Mouse (Mus musculus) erythroblast, adult 5-6 weeks (primary cell): ENCODE data around the gene Wls. TPM values are rescaled to one million over a fixed set of nuclear protein-coding genes. Genes with fewer than 3 reads are reported as not detected.

Source experiments
- ATAC-seq: replicated peaks from 2 replicates; pipeline ENCODE4 v1.8.0; 2016; ENCODE audit warnings: moderate number of reproducible peaks, mild to moderate bottlenecking, moderate TSS enrichment, inconsistent platforms; ENCODE audit not compliant: poor library complexity, low FRiP score, severe bottlenecking
- total RNA-seq, 2 experiments: library from RNA; stranded (forward) in 1 of 2; stranded (reverse) in 1 of 2; fragments of 150-400 nt in 1 of 2; fragments of 200-764, 138-1000 nt in 1 of 2; gene quantifications; 2 replicates each; pipeline versions ENCODE4 v1.2.3 to v1.2.4; 2015 to 2017; ENCODE audit warnings: low replicate concordance in 2 of 2

The Wls gene
- total RNA-seq, 2 experiments from 2014 or later, result 11.9 to 16.5 TPM

DNA sequence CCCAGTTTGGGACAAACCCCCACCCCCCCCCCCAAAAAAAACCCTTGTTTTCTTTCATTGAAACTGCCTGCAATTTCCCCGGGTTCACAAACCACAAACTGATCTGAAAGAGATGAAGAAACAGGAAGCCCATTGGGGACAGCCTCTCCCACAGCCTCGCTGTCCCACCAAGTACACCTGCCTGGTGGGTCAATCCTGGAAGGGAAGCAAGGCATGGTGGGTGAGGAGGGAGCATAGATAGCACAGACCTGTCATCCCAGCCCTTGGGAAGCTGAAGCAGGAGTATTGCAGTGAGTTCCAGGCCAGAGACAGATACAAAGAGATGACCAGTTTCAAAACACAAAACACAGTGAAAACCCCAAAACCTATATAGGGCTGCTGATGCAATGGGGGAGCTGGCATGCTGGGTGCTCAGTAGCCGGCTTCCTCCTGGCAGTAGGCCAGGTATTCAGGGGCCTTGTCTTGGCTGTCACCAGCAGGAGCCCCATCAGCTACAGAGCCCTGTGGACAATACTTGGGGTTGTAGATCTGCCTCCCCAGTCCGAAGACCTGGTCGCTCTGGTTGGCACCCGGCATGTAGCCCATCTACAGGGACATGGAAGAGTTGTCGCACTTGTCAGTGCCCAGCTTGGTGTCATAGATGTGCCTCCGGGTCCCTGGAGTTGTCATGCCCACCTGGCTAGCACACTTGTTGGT is 51.7 kb downstream of the Wls start:
- no peak for ATAC-seq

DNA sequence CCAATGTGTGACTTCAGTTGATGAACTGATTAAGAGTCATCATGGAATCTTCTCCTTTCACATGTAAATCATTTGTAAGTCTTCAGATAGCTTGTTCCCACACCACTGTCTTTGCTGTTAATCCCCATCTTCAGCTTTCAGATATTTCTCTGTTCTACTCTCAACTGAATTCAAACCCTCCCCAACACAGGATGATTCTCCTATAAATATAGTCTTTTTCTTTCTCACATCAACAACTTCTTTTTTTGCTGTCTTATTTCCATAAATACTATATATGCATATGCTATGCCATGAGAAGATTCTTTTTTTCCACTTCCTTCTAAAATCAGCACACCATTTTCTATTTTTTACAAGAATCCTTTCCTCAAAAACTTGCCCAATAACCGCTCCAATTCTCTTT is 67.9 kb downstream of the Wls start:
- no peak for ATAC-seq

DNA sequence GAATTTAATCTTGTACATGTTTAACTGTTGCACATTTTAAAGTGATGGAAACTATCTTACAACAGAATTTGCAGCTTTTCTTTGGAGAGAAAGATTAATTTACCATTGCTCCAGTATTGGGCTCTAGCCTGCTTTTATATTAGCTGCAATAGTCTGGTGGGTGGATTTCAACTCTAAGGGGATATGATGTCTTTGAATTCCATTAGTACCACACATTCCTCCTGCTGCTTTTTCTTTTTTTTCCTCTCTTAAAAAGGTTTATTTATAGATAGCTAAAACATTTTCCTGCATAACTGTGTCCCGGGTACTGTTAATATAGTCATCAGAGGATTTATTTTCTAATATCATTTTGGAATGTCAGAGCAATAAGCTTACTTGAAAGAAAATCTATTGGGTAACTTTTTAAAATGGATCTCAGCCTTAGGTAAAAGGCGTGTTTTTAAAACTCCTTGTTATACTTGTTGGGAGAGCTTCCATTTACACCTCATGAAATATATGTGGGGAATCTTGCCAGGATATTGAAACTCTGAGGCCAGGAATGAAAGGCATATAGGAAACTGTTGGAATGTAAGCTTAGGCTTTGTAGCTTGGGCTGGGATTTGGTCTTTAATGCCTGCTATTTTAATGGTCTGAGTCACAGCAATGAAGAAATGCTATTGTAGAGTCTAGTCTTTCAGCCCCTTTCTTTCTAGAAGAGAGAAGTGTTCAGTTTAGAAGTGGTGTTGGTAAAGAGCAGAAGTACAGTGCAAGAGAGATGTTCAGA is 78.0 kb downstream of the Wls start:
- ATAC-seq, result no peak

Other genes starting within 250 kb of the Wls start
- not detected in 2 replicates for gene Rpe65, start 240.5 kb upstream of the Wls start, total RNA-seq (2015; ENCODE audit: low replicate concordance)
- not detected in 2 replicates for gene Rpe65, start 240.5 kb upstream of the Wls start, total RNA-seq (2017; ENCODE audit: low replicate concordance)